Mouse (Mus musculus): ENCODE results near the gene Fam166b.

Fam166b gene

GRCm38 (mm10) chr4:43401486-43401885 lies 27.4 kb downstream of the Fam166b start:
- DNase-seq: no peak

GRCm38 (mm10) chr4:43400976-43401375 lies 28.0 kb downstream of the Fam166b start:
- DNase-seq: peak; percentile 73 to 81

DNA sequence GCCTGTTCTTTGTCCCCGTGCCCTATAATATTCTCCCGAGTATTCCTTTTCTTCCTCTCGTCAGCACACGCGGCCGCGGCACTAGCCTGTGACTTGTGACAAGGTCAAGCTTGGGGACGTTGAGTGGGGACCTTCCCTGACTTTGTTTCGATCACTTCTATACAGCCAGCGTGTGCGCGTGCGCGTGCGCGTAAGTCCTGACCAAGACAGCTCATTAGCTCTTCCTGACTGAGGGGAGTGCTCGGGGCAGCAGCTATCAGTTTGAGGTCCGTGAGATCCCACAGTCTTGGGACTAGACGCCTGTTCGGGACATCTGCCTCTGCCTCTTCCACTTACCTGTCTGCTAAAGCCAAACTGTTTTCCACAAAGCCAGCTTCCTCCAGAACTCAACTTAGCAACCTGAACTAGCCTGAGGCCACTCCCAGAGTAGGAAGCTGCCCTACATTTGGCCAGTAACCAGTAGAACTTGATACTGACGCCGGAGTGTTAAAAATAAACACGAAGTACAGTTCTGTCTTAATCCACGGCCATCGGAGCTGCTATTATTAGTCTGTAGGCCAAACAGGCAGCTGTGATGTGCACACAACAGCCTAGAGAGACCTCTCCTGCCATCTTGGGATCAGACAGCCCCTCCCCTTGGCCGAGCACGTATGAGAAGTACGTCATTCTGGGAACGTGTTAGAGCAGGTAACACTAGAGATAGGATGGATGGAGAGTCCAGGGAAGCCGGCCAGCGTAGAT lies 29.4 kb downstream of the Fam166b start:
- no peak for DNase-seq

DNA sequence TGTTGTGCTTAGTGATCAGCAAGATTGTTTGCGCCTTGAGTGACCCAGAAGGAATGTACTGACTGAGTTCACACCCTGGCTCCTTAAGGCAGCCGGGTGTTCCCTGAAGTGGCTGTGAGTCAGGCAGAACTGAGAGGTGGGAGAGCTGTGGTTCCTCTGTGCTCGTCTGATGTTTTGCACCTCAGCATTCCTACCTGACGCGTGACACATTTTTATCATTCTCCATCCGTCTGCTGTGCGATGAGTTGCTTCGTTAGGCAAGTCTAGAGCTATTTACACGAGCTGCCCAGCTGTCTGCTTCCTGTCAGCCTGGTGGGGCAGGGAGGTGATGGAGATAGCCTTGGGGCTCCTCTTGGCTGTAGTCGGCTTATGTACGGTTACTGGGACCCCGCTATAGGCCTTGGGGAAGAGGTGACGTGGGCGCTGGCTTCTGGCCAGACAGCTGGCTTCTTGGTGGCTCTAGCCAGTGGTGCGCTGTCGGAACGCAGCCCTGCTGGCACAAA lies 30.1 kb downstream of the Fam166b start:
- DNase-seq: peak; percentile 57 to 67

DNA sequence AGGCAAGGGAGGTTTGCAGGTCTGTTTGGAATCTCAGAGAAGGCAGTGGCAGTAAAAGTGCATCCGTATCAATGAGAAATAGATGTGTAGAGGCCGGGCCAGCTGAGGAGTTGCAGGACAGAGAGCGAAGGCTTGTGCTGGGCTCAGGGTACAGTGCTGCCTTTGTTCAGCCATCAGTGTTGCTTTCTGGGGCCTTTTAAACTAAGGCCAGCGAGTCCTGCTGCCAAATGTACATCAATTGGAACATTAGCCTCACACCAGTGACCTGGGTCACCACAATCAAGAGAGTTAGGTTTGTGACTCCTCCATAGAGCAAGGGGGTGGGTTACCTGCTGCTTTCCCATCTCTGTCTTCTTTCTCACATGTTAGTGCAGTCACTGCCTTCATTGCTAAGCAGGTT lies 30.9 kb downstream of the Fam166b start:
- peak in 1 of 2 experiments; percentile 3 for DNase-seq

- DNase-seq: no peak
Measured at GRCm38 (mm10) chr4:43396381-43396780, 32.6 kb downstream of the Fam166b start.

GRCm38 (mm10) chr4:43395836-43396235 lies 33.1 kb downstream of the Fam166b start:
- DNase-seq: no peak

GRCm38 (mm10) chr4:43395147-43395546 lies 33.8 kb downstream of the Fam166b start:
- no peak for DNase-seq

- peak; percentile 76 to 85 for DNase-seq
Measured at GRCm38 (mm10) chr4:43394345-43394891, 34.5 kb downstream of the Fam166b start.

DNA sequence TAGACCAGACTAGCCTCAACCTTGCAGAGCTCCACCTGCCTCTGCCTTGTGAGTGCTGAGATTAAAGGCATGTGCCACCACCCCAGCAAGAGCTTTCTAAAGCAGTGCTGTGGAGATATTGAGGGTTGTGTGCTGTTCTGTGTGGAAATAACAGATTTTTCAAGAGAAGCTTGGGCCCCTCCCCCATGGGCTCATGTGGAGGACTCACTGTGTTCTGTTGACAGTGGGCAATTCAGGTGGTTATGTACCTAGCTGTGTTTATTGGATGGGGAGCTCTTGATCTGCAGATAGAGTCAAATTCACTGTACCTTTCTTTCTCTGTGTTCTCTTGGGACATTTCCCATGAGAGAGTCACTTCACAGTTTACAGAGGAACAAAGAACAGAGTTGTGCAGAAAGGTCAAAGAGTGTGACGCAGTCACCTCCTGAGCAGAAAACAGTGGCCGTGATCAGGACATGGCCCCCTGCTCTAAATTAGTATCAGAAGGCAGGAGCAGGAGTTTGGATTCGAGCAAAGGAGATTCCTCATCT lies 37.3 kb downstream of the Fam166b start:
- no peak for DNase-seq

DNA sequence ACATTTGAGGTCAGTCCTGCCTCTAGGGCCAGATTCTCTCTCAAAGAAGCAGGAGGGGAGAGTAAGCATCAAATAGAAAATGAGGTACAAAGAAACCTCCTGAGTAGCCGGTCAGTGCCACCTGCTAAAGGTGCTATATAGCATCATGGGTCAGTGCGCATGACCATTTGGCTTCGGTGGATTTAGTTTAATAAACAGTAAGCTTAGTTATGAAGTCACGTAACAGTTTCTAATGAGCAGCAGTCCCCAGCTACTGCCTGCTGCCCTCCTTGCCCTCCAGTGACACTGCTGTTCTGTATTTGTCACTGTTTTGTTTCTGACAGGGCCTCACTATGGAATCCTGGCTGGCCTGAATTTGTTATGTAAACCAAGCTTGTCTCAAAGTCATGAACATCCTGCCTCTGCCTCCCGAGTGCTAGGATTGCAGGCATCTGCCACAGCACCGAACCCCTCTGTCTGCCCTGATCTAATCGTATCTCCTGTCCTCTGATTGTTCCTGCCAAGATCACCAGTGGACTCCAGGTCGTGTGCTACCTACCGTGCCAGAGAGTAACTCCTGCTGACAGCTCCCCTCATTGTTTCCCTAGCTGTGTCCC lies 39.0 kb downstream of the Fam166b start:
- DNase-seq: no peak

GRCm38 (mm10) chr4:43389390-43389789 lies 39.5 kb downstream of the Fam166b start:
- no peak for DNase-seq

- DNase-seq: no peak
Measured at GRCm38 (mm10) chr4:43386932-43387331, 42.0 kb downstream of the Fam166b start.

DNA sequence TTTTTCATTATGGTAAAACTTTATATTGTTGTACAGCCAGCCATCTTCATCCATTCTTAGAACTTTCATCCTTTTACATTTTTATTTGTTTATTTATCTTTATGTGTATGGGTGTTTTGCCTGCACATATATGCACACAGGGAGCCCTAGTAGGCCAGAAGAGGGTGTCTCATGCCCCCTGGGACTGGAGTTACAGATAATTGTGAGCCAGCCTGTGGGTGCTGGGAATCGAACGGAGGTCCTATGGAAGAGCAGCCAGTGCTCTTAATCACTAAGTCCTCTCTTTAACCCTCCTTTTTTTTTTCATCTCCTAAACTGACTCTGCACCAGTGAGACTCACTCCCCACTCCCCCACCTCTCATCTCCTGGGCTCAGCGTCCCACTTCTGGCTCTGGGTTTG lies 44.4 kb downstream of the Fam166b start:
- DNase-seq: no peak

DNA sequence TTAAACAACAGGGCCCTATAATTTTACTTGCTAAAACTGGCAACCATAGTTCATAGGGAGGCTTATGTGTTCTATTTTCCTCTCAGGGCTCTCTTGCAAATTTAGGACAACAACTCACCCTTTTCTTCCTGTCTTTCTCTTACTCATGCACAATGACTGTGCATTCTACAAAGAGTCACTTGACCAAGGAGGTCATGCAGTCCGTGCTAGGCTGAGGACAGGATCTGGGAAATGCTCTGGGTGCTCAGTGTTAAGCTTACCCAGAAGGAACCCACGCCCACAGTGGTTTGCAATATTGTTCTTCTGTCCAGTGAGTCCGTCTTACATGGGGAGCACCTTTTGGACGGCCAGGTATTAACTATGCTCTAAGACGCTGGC lies 44.9 kb downstream of the Fam166b start:
- no peak for DNase-seq

- no peak for DNase-seq
Measured at GRCm38 (mm10) chr4:43383246-43384082, 45.5 kb downstream of the Fam166b start.

- no peak for DNase-seq
Measured at GRCm38 (mm10) chr4:43382155-43383020, 46.5 kb downstream of the Fam166b start.

GRCm38 (mm10) chr4:43381408-43382154 lies 47.4 kb downstream of the Fam166b start, which contains the start of gene Rusc2:
TSS of gene Rusc2 (plus strand) at chr4:43381979.
- DNase-seq: peak; percentile 93 to 95

DNA sequence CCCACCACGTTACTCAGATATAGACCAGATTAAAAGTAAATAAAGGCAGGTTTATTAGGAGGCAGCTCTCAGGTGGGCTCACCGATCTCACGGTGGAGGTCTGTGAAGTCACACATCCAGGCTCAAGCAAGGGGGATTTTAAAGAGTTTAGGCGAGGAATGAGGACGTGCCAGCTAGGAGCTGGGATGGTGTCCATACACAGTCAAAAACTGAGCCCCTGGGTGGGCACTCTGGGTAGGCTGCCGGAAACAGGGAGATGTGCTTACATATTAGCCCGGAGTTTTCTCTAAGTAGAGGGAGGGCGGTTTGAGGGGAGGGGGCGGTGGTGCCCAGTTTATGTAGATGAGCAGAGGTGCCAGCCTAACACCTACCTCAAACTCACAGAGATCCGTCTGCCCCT lies 48.0 kb downstream of the Fam166b start:
- DNase-seq: peak in 1 of 2 experiments; percentile 35

GRCm38 (mm10) chr4:43379601-43380000 lies 49.3 kb downstream of the Fam166b start:
- DNase-seq: no peak
